In genomic region chr7:99981311-99981710, GRCm38 (mm10) we compare ENCODE assay signal across 8 mouse cellular contexts. TPM values are rescaled to one million over a fixed set of nuclear protein-coding genes. Genes with fewer than 3 reads are reported as not detected.
DNase-seq lines count a peak whose midpoint lies in the region; ATAC-seq and TF ChIP-seq lines count a peak whose summit lies in the region.
"Had no signal": no experiment of that assay in that cellular context is flagged by ENCODE, and none has a peak within 500 bp of the region (broad histone marks: within the 10 kb centered on the region; RNA-seq: fewer than 3 reads in every experiment).

No protein-coding gene starts in this region.

- H3K4me2 ChIP-seq in heart, embryonic 13.5 days = peak overlapping the region; percentile 80; the same call in 1 of the 2 replicates
- no peak overlapping the region for H3K4me2 ChIP-seq in limb, embryonic 15.5 days

- H3K27me3 ChIP-seq in heart, embryonic 13.5 days (replicated peaks) = no peaks in the 10 kb centered on the region
- no peaks in the 10 kb centered on the region for H3K27me3 ChIP-seq in limb, embryonic 15.5 days

- peaks cover 11% of the 10 kb centered on the region for H3K4me1 ChIP-seq in lung, adult 2 months (ENCODE audit: control insufficient read depth, insufficient read depth, low read length)
- peaks cover 23% of the 10 kb centered on the region for H3K4me1 ChIP-seq in heart, embryonic 13.5 days
- H3K4me1 ChIP-seq in limb, embryonic 15.5 days = peaks cover 16% of the 10 kb centered on the region

- no peaks in the 10 kb centered on the region for H3K9me3 ChIP-seq in heart, embryonic 13.5 days
- H3K9me3 ChIP-seq in limb, embryonic 15.5 days = no peaks in the 10 kb centered on the region

- 10% methylated on average over 2 of the region's 2 CpGs for WGBS in lung, adult 2 months
- 10% methylated on average over 2 of the region's 2 CpGs for WGBS in heart, embryonic 13.5 days
- WGBS in limb, embryonic 15.5 days = 8% methylated on average over 2 of the region's 2 CpGs

- H3K27ac ChIP-seq in heart, embryonic 13.5 days (replicated peaks) = 0 out of 2 replicates have a peak overlapping the region, but pooled peaks have one; percentile 39
- 0 out of 2 replicates have a peak overlapping the region, but pooled peaks have one; percentile 63 for H3K27ac ChIP-seq in limb, embryonic 15.5 days

- no peak for TF ChIP-seq POLR2A in lung, adult 2 months (IDR thresholded peaks at IDR 0.05; ENCODE audit: borderline replicate concordance, extremely low read depth, low read depth, low read length)

- H3K9ac ChIP-seq in heart, embryonic 13.5 days = peak overlapping the region; percentile 19; the same call in 1 of the 2 replicates
- H3K9ac ChIP-seq in limb, embryonic 15.5 days = no peak overlapping the region

- peak; percentile 15; the same call in 1 of the 2 replicates for TF ChIP-seq CTCF in lung, adult 2 months (IDR thresholded peaks at IDR 0.05; ENCODE audit: insufficient read depth, low read length)

- no peak overlapping the region for H3K4me3 ChIP-seq in lung, adult 2 months (replicated peaks; ENCODE audit: extremely low read depth, low read depth, low read length)
- no peak overlapping the region for H3K4me3 ChIP-seq in heart, embryonic 13.5 days
- H3K4me3 ChIP-seq in limb, embryonic 15.5 days = no peak overlapping the region

- DNase-seq in lung, adult 2 months = no peak
- no peak for DNase-seq in lung, postnatal 4 days
- DNase-seq in cerebellum, adult 18-20 months = peak; percentile 68 to 74
- peak; percentile 32 for DNase-seq in yolk sac, embryonic 10.5 days (ENCODE audit: low spot score)

- no peak for ATAC-seq in heart, embryonic 13.5 days (ENCODE audit: extremely low read depth, insufficient number of reproducible peaks, low FRiP score, low TSS enrichment)
- ATAC-seq in limb, embryonic 15.5 days (ENCODE audit: insufficient number of reproducible peaks, low FRiP score, low TSS enrichment, low read depth) = no peak
- no peak for ATAC-seq in activated CD4-positive, CD25-positive, alpha-beta regulatory T cell, adult 4 months

- no peaks in the 10 kb centered on the region for H3K36me3 ChIP-seq in heart, embryonic 13.5 days
- H3K36me3 ChIP-seq in limb, embryonic 15.5 days = no peaks in the 10 kb centered on the region

RNA-seq across cellular contexts. Expression of gene Rnf169, which starts 1.1 kb away (rescaled TPM):
- 5.2 and 6.0 TPM in 2 replicates for polyA plus RNA-seq in lung, adult 2 months (2012; rRNA removed)
- 2.7 and 2.8 TPM in 2 replicates for polyA plus RNA-seq in heart, embryonic 13.5 days (2015; fragmentation: Nextera tagmentation; extraction: Ambion mirVana)
- 4.3 and 5.4 TPM in 2 replicates for polyA plus RNA-seq in limb, embryonic 15.5 days (2015; fragmentation: Nextera tagmentation; extraction: Ambion mirVana)
- 1 to 10 TPM; 6.0 to 6.6 TPM for polyA plus RNA-seq in activated CD4-positive, CD25-positive, alpha-beta regulatory T cell, adult 4 months (2017; shearing (Covaris generic))

RNA-seq across cellular contexts. Expression of gene Chrdl2, which starts 24.7 kb away (rescaled TPM):
- polyA plus RNA-seq in lung, adult 2 months (2012; rRNA removed) = 0.28 and 0.29 TPM in 2 replicates
- 0.48 and 0.49 TPM in 2 replicates for polyA plus RNA-seq in heart, embryonic 13.5 days (2015; fragmentation: Nextera tagmentation; extraction: Ambion mirVana)
- polyA plus RNA-seq in limb, embryonic 15.5 days (2015; fragmentation: Nextera tagmentation; extraction: Ambion mirVana) = 1.3 and 1.8 TPM in 2 replicates
- polyA plus RNA-seq in activated CD4-positive, CD25-positive, alpha-beta regulatory T cell, adult 4 months (2017; shearing (Covaris generic)) = not detected
- polyA plus RNA-seq: erythroblast, embryonic 14.5 days had no signal

Comparison
In these comparisons a context has a peak if more than half of its experiments do, and no peak if none do; other contexts are left out.
1. DNase-seq: peak in cerebellum, adult 18-20 months (2 of 2) and yolk sac, embryonic 10.5 days (single experiment); none in lung, adult 2 months (single experiment) and lung, postnatal 4 days (0 of 2).